In genomic region chr2:174768891-174769528, GRCm38 (mm10) we compare ENCODE assay signal across 17 mouse cellular contexts. TPM values are rescaled to one million over a fixed set of nuclear protein-coding genes. Genes with fewer than 3 reads are reported as not detected.
A peak's percentile ranks its signal among the peaks of the same experiment; 100 is the strongest.
DNase-seq lines count a peak whose midpoint lies in the region; ATAC-seq and TF ChIP-seq lines count a peak whose summit lies in the region.
"Had no signal": no experiment of that assay in that cellular context is flagged by ENCODE, and none has a peak within 500 bp of the region (broad histone marks: within the 10 kb centered on the region; RNA-seq: fewer than 3 reads in every experiment).

No protein-coding gene starts in this region.

- H3K4me3 ChIP-seq in kidney, embryonic 14.5 days (ENCODE audit: low read length) = no peak overlapping the region
- H3K4me3 ChIP-seq in ES-Bruce4 (ENCODE audit: low read depth, low read length) = no peak overlapping the region
- no peak overlapping the region for H3K4me3 ChIP-seq in lung, embryonic 16.5 days (ENCODE audit: low read length)
- H3K4me3 ChIP-seq: heart, embryonic 12.5 days; hindbrain, embryonic 12.5 days; left cerebral cortex, adult 2 months; neural tube, embryonic 15.5 days had no signal

- H3K4me2 ChIP-seq in kidney, embryonic 14.5 days (replicated peaks; ENCODE audit: low read depth, low read length) = no peak overlapping the region
- no peak overlapping the region for H3K4me2 ChIP-seq in lung, embryonic 16.5 days (ENCODE audit: low read depth, low read length)
- H3K4me2 ChIP-seq: heart, embryonic 12.5 days; hindbrain, embryonic 12.5 days; neural tube, embryonic 15.5 days had no signal

- 50% methylated on average over 7 of the region's 7 CpGs for WGBS in kidney, embryonic 14.5 days
- WGBS in lung, embryonic 16.5 days = 24% methylated on average over 7 of the region's 7 CpGs

- TF ChIP-seq CTCF in ES-Bruce4 (IDR thresholded peaks at IDR 0.05; ENCODE audit: low read depth, low read length) = no peak

- H3K27ac ChIP-seq in kidney, embryonic 14.5 days (ENCODE audit: low read depth, low read length) = 0 out of 2 replicates have a peak overlapping the region, but pooled peaks have one; percentile 11
- H3K27ac ChIP-seq in ES-Bruce4 (ENCODE audit: insufficient read depth, low read length) = no peak overlapping the region
- 0 out of 2 replicates have a peak overlapping the region, but pooled peaks have one; percentile 10 for H3K27ac ChIP-seq in lung, embryonic 16.5 days (ENCODE audit: low read length)
- H3K27ac ChIP-seq: hindbrain, embryonic 12.5 days; left cerebral cortex, adult 2 months; neural tube, embryonic 15.5 days had no signal

- no peak overlapping the region for H3K9ac ChIP-seq in kidney, embryonic 14.5 days (ENCODE audit: low read depth, low read length)
- no peak overlapping the region for H3K9ac ChIP-seq in ES-Bruce4 (ENCODE audit: low read depth, poor library complexity, severe bottlenecking)
- no peak overlapping the region for H3K9ac ChIP-seq in lung, embryonic 16.5 days (ENCODE audit: low read length)
- H3K9ac ChIP-seq: heart, embryonic 12.5 days; hindbrain, embryonic 12.5 days; neural tube, embryonic 15.5 days had no signal

- TF ChIP-seq EP300 in ES-Bruce4 (IDR thresholded peaks at IDR 0.05; ENCODE audit: insufficient read depth, low read depth, low read length) = 0 out of 2 replicates have a peak, but pooled peaks have one; percentile 11

- DNase-seq in kidney, postnatal 14 days = no peak
- DNase-seq in embryo, embryonic 10.5 days (ENCODE audit: low spot score) = peak; percentile 53
- DNase-seq in left cerebral cortex, adult 9 months (ENCODE audit: low spot score in 2 of 2) = no peak
- DNase-seq in layer of hippocampus, postnatal 36 days = no peak
- DNase-seq in right cerebral cortex, postnatal 4 days = no peak
- DNase-seq: B cell, adult 2 months; gastrocnemius, postnatal 25 days; liver; retina, postnatal 1 day had no signal

- no peaks in the 10 kb centered on the region for H3K27me3 ChIP-seq in kidney, embryonic 14.5 days (ENCODE audit: control insufficient read depth, insufficient read depth, low read length)
- H3K27me3 ChIP-seq in ES-Bruce4 (ENCODE audit: control insufficient read depth, insufficient read depth, low read length, poor library complexity, severe bottlenecking) = no peaks in the 10 kb centered on the region
- H3K27me3 ChIP-seq in lung, embryonic 16.5 days (ENCODE audit: control insufficient read depth, insufficient read depth, low read depth, low read length) = no peaks in the 10 kb centered on the region
- H3K27me3 ChIP-seq: heart, embryonic 12.5 days; hindbrain, embryonic 12.5 days; neural tube, embryonic 15.5 days had no signal

- 0 out of 2 replicates have a peak, but pooled peaks have one; percentile 28 for ATAC-seq in kidney, embryonic 14.5 days (ENCODE audit: low FRiP score, low TSS enrichment)
- ATAC-seq in lung, embryonic 16.5 days (ENCODE audit: low read depth) = peak; percentile 46

- H3K36me3 ChIP-seq in kidney, embryonic 14.5 days (ENCODE audit: control insufficient read depth, insufficient read depth, low read length) = no peaks in the 10 kb centered on the region
- no peaks in the 10 kb centered on the region for H3K36me3 ChIP-seq in ES-Bruce4 (ENCODE audit: control insufficient read depth, insufficient read depth, low read length, poor library complexity, severe bottlenecking)
- no peaks in the 10 kb centered on the region for H3K36me3 ChIP-seq in lung, embryonic 16.5 days (ENCODE audit: control insufficient read depth, insufficient read depth, low read length)
- H3K36me3 ChIP-seq: heart, embryonic 12.5 days; hindbrain, embryonic 12.5 days; neural tube, embryonic 15.5 days had no signal

- TF ChIP-seq POLR2A in ES-Bruce4 (IDR thresholded peaks at IDR 0.05; ENCODE audit: insufficient read depth, low read length) = no peak

- 0 out of 2 replicates have a peak, but pooled peaks cover 3% of the 10 kb centered on the region for H3K4me1 ChIP-seq in kidney, embryonic 14.5 days (ENCODE audit: control insufficient read depth, insufficient read depth, low read length)
- no peaks in the 10 kb centered on the region for H3K4me1 ChIP-seq in ES-Bruce4 (ENCODE audit: control insufficient read depth, insufficient read depth, low read length)
- peaks cover 14% of the 10 kb centered on the region for H3K4me1 ChIP-seq in lung, embryonic 16.5 days (replicated peaks; ENCODE audit: control insufficient read depth, insufficient read depth, low read length)
- H3K4me1 ChIP-seq: hindbrain, embryonic 12.5 days; neural tube, embryonic 15.5 days had no signal

- H3K9me3 ChIP-seq in kidney, embryonic 14.5 days (ENCODE audit: control insufficient read depth, low read length) = no peaks in the 10 kb centered on the region
- no peaks in the 10 kb centered on the region for H3K9me3 ChIP-seq in ES-Bruce4 (replicated peaks; ENCODE audit: control insufficient read depth, insufficient read depth, low read length, poor library complexity, severe bottlenecking)
- H3K9me3 ChIP-seq in lung, embryonic 16.5 days (ENCODE audit: control insufficient read depth, low read length) = no peaks in the 10 kb centered on the region
- H3K9me3 ChIP-seq: heart, embryonic 12.5 days; hindbrain, embryonic 12.5 days; neural tube, embryonic 15.5 days had no signal

RNA-seq across cellular contexts. Expression of gene Edn3, which starts 8.6 kb away (rescaled TPM):
- 4.7 and 6.3 TPM in 2 replicates for polyA plus RNA-seq in kidney, embryonic 14.5 days (2014; fragmentation: Nextera tagmentation; extraction: Ambion mirVana)
- polyA plus RNA-seq in ES-Bruce4 (2011; ENCODE audit: insufficient read depth, insufficient read length, low read depth, missing spikeins) = 0.79 TPM in 1 of 2 replicates, not detected in the other
- polyA plus RNA-seq in lung, embryonic 16.5 days (2015; fragmentation: Nextera tagmentation; extraction: Ambion mirVana) = 48.5 and 52.7 TPM in 2 replicates
- total RNA-seq in layer of hippocampus, postnatal 36 days (2021) = 1 to 10 TPM; 3.3 to 3.4 TPM
- total RNA-seq: MEL had no signal
